Mouse (Mus musculus): ENCODE measurements around the gene Gpatch2. TPM values are rescaled to one million over a fixed set of nuclear protein-coding genes. Genes with fewer than 3 reads are reported as not detected.

Gene Gpatch2
- polyA plus RNA-seq, 1 experiment from 2014 or later, result 5.7 TPM

- no peaks in the 10 kb centered on the region for H3K9me3 ChIP-seq (replicated peaks; ENCODE audit: control insufficient read depth, low read length)
- no peaks in the 10 kb centered on the region for H3K36me3 ChIP-seq (ENCODE audit: control insufficient read depth, insufficient read depth)
- H3K4me1 ChIP-seq (ENCODE audit: control insufficient read depth, low read depth, low read length), result no peaks in the 10 kb centered on the region; the same call in 1 of the 2 replicates
- no peaks in the 10 kb centered on the region for H3K27me3 ChIP-seq (ENCODE audit: control insufficient read depth, insufficient read depth, low read depth, low read length)
- H3K27ac ChIP-seq (ENCODE audit: low read length), result no peak overlapping the region
- 53% methylated on average over 8 of the region's 8 CpGs for WGBS (ENCODE audit: insufficient replicate concordance)
- no peak overlapping the region for H3K4me3 ChIP-seq (ENCODE audit: low read depth, low read length)
- peak; percentile 50 for ATAC-seq (ENCODE audit: low read depth)
- H3K9ac ChIP-seq (ENCODE audit: low read depth, low read length), result no peak overlapping the region
- no peak overlapping the region for H3K4me2 ChIP-seq (ENCODE audit: low read depth, low read length)
These were observed 107.3 kb downstream of the Gpatch2 start for GRCm38 (mm10) chr1:187322505-187323208.

- Histone ChIP-seq H3K27ac (ENCODE audit: low read length) (no peak overlapping the region), H3K27me3 (ENCODE audit: control insufficient read depth, insufficient read depth, low read depth, low read length) (no peaks in the 10 kb centered on the region), H3K4me3 (ENCODE audit: low read depth, low read length) (no peak overlapping the region), H3K4me2 (ENCODE audit: low read depth, low read length) (no peak overlapping the region), H3K36me3 (ENCODE audit: control insufficient read depth, insufficient read depth) (no peaks in the 10 kb centered on the region), H3K4me1 (ENCODE audit: control insufficient read depth, low read depth, low read length) (no peaks in the 10 kb centered on the region; the same call in 1 of the 2 replicates), H3K9me3 (replicated peaks; ENCODE audit: control insufficient read depth, low read length) (no peaks in the 10 kb centered on the region), H3K9ac (ENCODE audit: low read depth, low read length) (no peak overlapping the region)
- ATAC-seq (ENCODE audit: low read depth), result 0 out of 2 replicates have a peak, but pooled peaks have one; percentile 14
- 79% methylated on average over 1 of the region's 1 CpGs for WGBS (ENCODE audit: insufficient replicate concordance)
These were observed 107.9 kb downstream of the Gpatch2 start for GRCm38 (mm10) chr1:187323209-187323589.

GRCm38 (mm10) chr1:187342551-187342950 lies 127.2 kb downstream of the Gpatch2 start:
- Histone ChIP-seq H3K4me2 (ENCODE audit: low read depth, low read length) (no peak overlapping the region), H3K36me3 (ENCODE audit: control insufficient read depth, insufficient read depth) (no peaks in the 10 kb centered on the region), H3K27ac (ENCODE audit: low read length) (no peak overlapping the region), H3K9ac (ENCODE audit: low read depth, low read length) (no peak overlapping the region), H3K4me1 (ENCODE audit: control insufficient read depth, low read depth, low read length) (no peaks in the 10 kb centered on the region), H3K4me3 (ENCODE audit: low read depth, low read length) (no peak overlapping the region), H3K27me3 (ENCODE audit: control insufficient read depth, insufficient read depth, low read depth, low read length) (no peaks in the 10 kb centered on the region), H3K9me3 (replicated peaks; ENCODE audit: control insufficient read depth, low read length) (no peaks in the 10 kb centered on the region)
- no peak for ATAC-seq (ENCODE audit: low read depth)
- WGBS (ENCODE audit: insufficient replicate concordance), result 69% methylated on average over 2 of the region's 2 CpGs

- ATAC-seq (ENCODE audit: low read depth), result no peak
- 75% methylated on average over 5 of the region's 5 CpGs for WGBS (ENCODE audit: insufficient replicate concordance)
- no peak overlapping the region for H3K4me2 ChIP-seq (ENCODE audit: low read depth, low read length)
These were observed 129.8 kb downstream of the Gpatch2 start for GRCm38 (mm10) chr1:187345156-187345555.

GRCm38 (mm10) chr1:187346923-187347322 lies 131.6 kb downstream of the Gpatch2 start:
- Histone ChIP-seq H3K9ac (ENCODE audit: low read depth, low read length) (no peak overlapping the region), H3K4me1 (ENCODE audit: control insufficient read depth, low read depth, low read length) (no peaks in the 10 kb centered on the region), H3K27me3 (ENCODE audit: control insufficient read depth, insufficient read depth, low read depth, low read length) (no peaks in the 10 kb centered on the region), H3K27ac (ENCODE audit: low read length) (no peak overlapping the region), H3K9me3 (replicated peaks; ENCODE audit: control insufficient read depth, low read length) (no peaks in the 10 kb centered on the region), H3K4me2 (ENCODE audit: low read depth, low read length) (no peak overlapping the region), H3K4me3 (ENCODE audit: low read depth, low read length) (no peak overlapping the region), H3K36me3 (ENCODE audit: control insufficient read depth, insufficient read depth) (no peaks in the 10 kb centered on the region)
- no peak for ATAC-seq (ENCODE audit: low read depth)
- 45% methylated on average over 11 of the region's 11 CpGs for WGBS (ENCODE audit: insufficient replicate concordance)

More at GRCm38 (mm10) chr1:187345156-187345555, 129.8 kb downstream of the Gpatch2 start:
- Histone ChIP-seq H3K36me3 (ENCODE audit: control insufficient read depth, insufficient read depth) (no peaks in the 10 kb centered on the region), H3K27me3 (ENCODE audit: control insufficient read depth, insufficient read depth, low read depth, low read length) (no peaks in the 10 kb centered on the region), H3K4me1 (ENCODE audit: control insufficient read depth, low read depth, low read length) (no peaks in the 10 kb centered on the region), H3K27ac (ENCODE audit: low read length) (no peak overlapping the region), H3K4me3 (ENCODE audit: low read depth, low read length) (no peak overlapping the region), H3K9ac (ENCODE audit: low read depth, low read length) (no peak overlapping the region), H3K9me3 (replicated peaks; ENCODE audit: control insufficient read depth, low read length) (no peaks in the 10 kb centered on the region)

GRCm38 (mm10) chr1:187347606-187348005 lies 132.3 kb downstream of the Gpatch2 start:
- H3K9me3 ChIP-seq (replicated peaks; ENCODE audit: control insufficient read depth, low read length), result no peaks in the 10 kb centered on the region
- no peak overlapping the region for H3K27ac ChIP-seq (ENCODE audit: low read length)
- H3K4me2 ChIP-seq (ENCODE audit: low read depth, low read length), result no peak overlapping the region
- H3K4me1 ChIP-seq (ENCODE audit: control insufficient read depth, low read depth, low read length), result no peaks in the 10 kb centered on the region
- no peaks in the 10 kb centered on the region for H3K36me3 ChIP-seq (ENCODE audit: control insufficient read depth, insufficient read depth)
- no peak; the same call in 1 of the 2 replicates for ATAC-seq (ENCODE audit: low read depth)
- 36% methylated on average over 6 of the region's 6 CpGs for WGBS (ENCODE audit: insufficient replicate concordance)
- no peaks in the 10 kb centered on the region for H3K27me3 ChIP-seq (ENCODE audit: control insufficient read depth, insufficient read depth, low read depth, low read length)
- no peak overlapping the region for H3K9ac ChIP-seq (ENCODE audit: low read depth, low read length)
- H3K4me3 ChIP-seq (ENCODE audit: low read depth, low read length), result no peak overlapping the region

- Histone ChIP-seq H3K36me3 (ENCODE audit: control insufficient read depth, insufficient read depth) (no peaks in the 10 kb centered on the region), H3K9me3 (replicated peaks; ENCODE audit: control insufficient read depth, low read length) (no peaks in the 10 kb centered on the region), H3K27me3 (ENCODE audit: control insufficient read depth, insufficient read depth, low read depth, low read length) (no peaks in the 10 kb centered on the region), H3K4me2 (ENCODE audit: low read depth, low read length) (no peak overlapping the region), H3K27ac (ENCODE audit: low read length) (no peak overlapping the region), H3K9ac (ENCODE audit: low read depth, low read length) (no peak overlapping the region), H3K4me3 (ENCODE audit: low read depth, low read length) (no peak overlapping the region), H3K4me1 (ENCODE audit: control insufficient read depth, low read depth, low read length) (no peaks in the 10 kb centered on the region)
- peak; percentile 33; the same call in 1 of the 2 replicates for ATAC-seq (ENCODE audit: low read depth)
- 44% methylated on average over 26 of the region's 26 CpGs for WGBS (ENCODE audit: insufficient replicate concordance)
These were observed 132.9 kb downstream of the Gpatch2 start for GRCm38 (mm10) chr1:187348053-187348820.

- 74% methylated on average over 14 of the region's 14 CpGs for WGBS (ENCODE audit: insufficient replicate concordance)
- Histone ChIP-seq H3K4me2 (ENCODE audit: low read depth, low read length) (no peak overlapping the region), H3K27ac (ENCODE audit: low read length) (no peak overlapping the region), H3K36me3 (ENCODE audit: control insufficient read depth, insufficient read depth) (no peaks in the 10 kb centered on the region), H3K4me3 (ENCODE audit: low read depth, low read length) (no peak overlapping the region), H3K27me3 (ENCODE audit: control insufficient read depth, insufficient read depth, low read depth, low read length) (no peaks in the 10 kb centered on the region), H3K4me1 (ENCODE audit: control insufficient read depth, low read depth, low read length) (no peaks in the 10 kb centered on the region), H3K9me3 (replicated peaks; ENCODE audit: control insufficient read depth, low read length) (no peaks in the 10 kb centered on the region), H3K9ac (ENCODE audit: low read depth, low read length) (no peak overlapping the region)
- ATAC-seq (ENCODE audit: low read depth), result no peak
These were observed 133.6 kb downstream of the Gpatch2 start for GRCm38 (mm10) chr1:187348859-187349258.

- Histone ChIP-seq H3K9ac (ENCODE audit: low read depth, low read length) (no peak overlapping the region), H3K4me2 (ENCODE audit: low read depth, low read length) (no peak overlapping the region), H3K9me3 (replicated peaks; ENCODE audit: control insufficient read depth, low read length) (no peaks in the 10 kb centered on the region), H3K27me3 (ENCODE audit: control insufficient read depth, insufficient read depth, low read depth, low read length) (no peaks in the 10 kb centered on the region), H3K4me1 (ENCODE audit: control insufficient read depth, low read depth, low read length) (no peaks in the 10 kb centered on the region), H3K27ac (ENCODE audit: low read length) (no peak overlapping the region), H3K36me3 (ENCODE audit: control insufficient read depth, insufficient read depth) (no peaks in the 10 kb centered on the region), H3K4me3 (ENCODE audit: low read depth, low read length) (no peak overlapping the region)
- 80% methylated on average over 15 of the region's 15 CpGs for WGBS (ENCODE audit: insufficient replicate concordance)
- no peak for ATAC-seq (ENCODE audit: low read depth)
These were observed 140.9 kb downstream of the Gpatch2 start for GRCm38 (mm10) chr1:187356169-187356568.
